ENCODE assay signal across 9 mouse cellular contexts in the genomic region with DNA sequence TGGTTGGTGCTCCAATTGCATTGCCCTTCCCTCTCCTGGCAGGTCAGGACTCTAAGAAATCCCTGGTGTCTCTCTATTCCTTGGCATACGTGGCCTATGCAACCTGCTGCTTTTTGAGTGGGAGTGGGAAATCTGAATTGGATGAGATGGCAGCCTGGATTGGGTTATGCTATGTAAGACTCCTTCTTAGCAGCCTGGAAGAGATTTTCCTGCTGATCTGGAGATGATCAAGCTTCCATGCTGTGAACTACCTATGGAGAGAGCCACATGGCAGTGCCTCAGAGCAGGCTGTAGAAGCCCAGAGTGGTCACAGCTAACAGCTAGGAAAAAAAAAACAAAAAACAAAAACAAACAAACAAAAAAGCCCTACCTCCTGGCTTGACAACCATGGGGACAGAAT.
"Had no signal": no experiment of that assay in that cellular context is flagged by ENCODE, and none has a peak within 500 bp of the region (broad histone marks: within the 10 kb centered on the region; RNA-seq: fewer than 3 reads in every experiment).

No protein-coding gene starts in this region.

- DNase-seq: kidney, postnatal 14 days; layer of hippocampus, adult 9-11 months; layer of hippocampus, postnatal 36 days; lung, embryonic 14.5 days; lung, postnatal 10 days; lung, postnatal 4 days; right cerebral cortex, adult 18-20 months; right cerebral cortex, postnatal 25 days; thymus, postnatal 36 days had no signal
